Mouse (Mus musculus) myocyte (in vitro differentiated cells): ENCODE measurements around the gene Ercc6.

Experiments
- CEBPB ChIP-seq: IDR thresholded peaks from 2 replicates; pipeline ENCODE4 v1.6.1; 2011; ENCODE audit warnings: mild to moderate bottlenecking, moderate library complexity; ENCODE audit not compliant: poor library complexity, insufficient read depth, severe bottlenecking
- E2F4 ChIP-seq: IDR thresholded peaks from one replicate; pipeline ENCODE4 v1.6.1; 2011; ENCODE audit warnings: mild to moderate bottlenecking, control low read depth, moderate library complexity; ENCODE audit not compliant: insufficient read depth
- MAX ChIP-seq: IDR thresholded peaks from one replicate; pipeline ENCODE4 v1.6.1; 2011; ENCODE audit warnings: low read depth, mild to moderate bottlenecking, control low read depth
- MYOD1 ChIP-seq, 3 experiments: IDR thresholded peaks; one replicate each; pipeline ENCODE4 v1.6.1; 2011; ENCODE audit warnings: control low read depth in 2 of 3, low read depth in 2 of 3, mild to moderate bottlenecking in 2 of 3, moderate library complexity in 1 of 3; ENCODE audit not compliant: insufficient read length in 2 of 3, control insufficient read depth in 1 of 3
- MYOG ChIP-seq, 3 experiments: IDR thresholded peaks; one replicate each; pipeline ENCODE4 v1.6.1; 2011; ENCODE audit warnings: control low read depth in 2 of 3, low read depth in 2 of 3, mild to moderate bottlenecking in 2 of 3; ENCODE audit not compliant: insufficient read length in 2 of 3, control insufficient read depth in 1 of 3, insufficient read depth in 1 of 3
- POLR2A ChIP-seq: IDR thresholded peaks from one replicate; pipeline ENCODE4 v1.6.1; 2011; ENCODE audit warnings: low read depth, mild to moderate bottlenecking, control low read depth, moderate library complexity; ENCODE audit not compliant: insufficient read length
- POLR2AphosphoS2 ChIP-seq: IDR thresholded peaks from one replicate; pipeline ENCODE4 v1.6.1; 2011; ENCODE audit warnings: low read depth, control low read depth; ENCODE audit not compliant: insufficient read length
- REST ChIP-seq: IDR thresholded peaks from one replicate; pipeline ENCODE4 v1.6.1; 2011; ENCODE audit warnings: mild to moderate bottlenecking, control low read depth, moderate library complexity; ENCODE audit not compliant: insufficient read depth, insufficient read length
- TCF12 ChIP-seq: IDR thresholded peaks from one replicate; pipeline ENCODE4 v1.6.1; 2011; ENCODE audit warnings: mild to moderate bottlenecking, control low read depth; ENCODE audit not compliant: poor library complexity, insufficient read depth, severe bottlenecking
- USF1 ChIP-seq: IDR thresholded peaks from one replicate; pipeline ENCODE4 v1.6.1; 2011; ENCODE audit warnings: low read depth, mild to moderate bottlenecking, control low read depth, moderate library complexity

GRCm38 (mm10) chr14:32527211-32527610 is 13.9 kb downstream of the Ercc6 start:
- TF ChIP-seq CEBPB = no peak
- no peak for TF ChIP-seq MYOD1 (IDR thresholded peaks at IDR 0.05; ENCODE audit: control insufficient read depth in 1 of 3, insufficient read length in 2 of 3, low read depth in 2 of 3)
- no peak for TF ChIP-seq USF1
- no peak for TF ChIP-seq POLR2A
- TF ChIP-seq POLR2AphosphoS2 = no peak
- no peak for TF ChIP-seq MYOG (IDR thresholded peaks at IDR 0.05; ENCODE audit: control insufficient read depth in 1 of 3, insufficient read depth in 1 of 3, insufficient read length in 2 of 3, low read depth in 2 of 3)
- TF ChIP-seq REST = no peak
- TF ChIP-seq MAX = no peak
- no peak for TF ChIP-seq TCF12
- TF ChIP-seq E2F4 = no peak
